Mouse (Mus musculus): ENCODE measurements around the gene Pias4. TPM values are rescaled to one million over a fixed set of nuclear protein-coding genes. Genes with fewer than 3 reads are reported as not detected.
"Not testable (repeated sequence)": the region's sequence is repeated elsewhere in the genome, so short reads cannot be mapped to it uniquely, and the experiment has no call there.

The Pias4 gene
- polyA plus RNA-seq, 1 experiment from 2014 or later, result 27.9 TPM

DNA sequence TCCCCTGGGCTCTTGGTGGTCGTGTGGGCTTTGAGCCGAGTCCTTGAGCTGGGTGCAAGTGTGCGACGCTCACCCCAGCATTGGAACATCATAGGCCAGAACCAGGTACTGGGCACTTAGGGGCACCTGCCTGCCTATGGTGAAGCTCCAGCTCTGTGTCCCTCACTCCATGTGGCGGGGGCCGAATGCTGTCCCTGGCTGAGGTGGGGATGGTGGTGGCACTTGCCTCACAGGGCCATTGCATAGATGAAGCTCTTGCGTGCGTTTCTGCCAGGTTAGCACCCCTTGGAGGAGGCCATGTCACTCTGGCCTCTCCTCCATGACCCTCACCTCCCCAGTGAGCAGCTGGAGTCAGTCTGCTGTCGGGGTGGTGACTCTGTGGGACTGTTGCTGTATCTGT, 19.4 kb upstream of the Pias4 start:
- peaks cover 13% of the 10 kb centered on the region; the same call in 1 of the 2 replicates for H3K36me3 ChIP-seq (ENCODE audit: insufficient read depth, low read length)
- H3K27me3 ChIP-seq (replicated peaks; ENCODE audit: insufficient read depth, low read length), result no peaks in the 10 kb centered on the region
- no peak overlapping the region for H3K4me2 ChIP-seq (replicated peaks; ENCODE audit: low read depth, low read length)
- H3K4me3 ChIP-seq (ENCODE audit: low read depth, low read length), result no peak overlapping the region
- 92% methylated on average over 9 of the region's 9 CpGs for WGBS
- DNase-seq (ENCODE audit: low spot score) (no peak), ATAC-seq (no peak)
- H3K9me3 ChIP-seq (ENCODE audit: low read length), result no peaks in the 10 kb centered on the region
- H3K4me1 ChIP-seq (ENCODE audit: insufficient read depth, low read depth, low read length), result peaks cover 15% of the 10 kb centered on the region; the same call in 1 of the 2 replicates
- no peak overlapping the region for H3K27ac ChIP-seq (ENCODE audit: low read length)
- TF ChIP-seq EP300 (IDR thresholded peaks at IDR 0.05) (no peak), CTCF (IDR thresholded peaks at IDR 0.05) (no peak)
- H3K9ac ChIP-seq (replicated peaks; ENCODE audit: low read depth), result no peak overlapping the region

GRCm38 (mm10) chr10:81184765-81185164, 17.0 kb upstream of the Pias4 start:
- Histone ChIP-seq H3K4me1 (ENCODE audit: insufficient read depth, low read depth, low read length) (peaks cover 7% of the 10 kb centered on the region; the same call in 1 of the 2 replicates), H3K27ac (ENCODE audit: low read length) (peak overlapping the region; percentile 89), H3K4me2 (replicated peaks; ENCODE audit: low read depth, low read length) (no peak overlapping the region), H3K4me3 (ENCODE audit: low read depth, low read length) (no peak overlapping the region), H3K9ac (replicated peaks; ENCODE audit: low read depth) (no peak overlapping the region), H3K36me3 (ENCODE audit: insufficient read depth, low read length) (peaks cover 28% of the 10 kb centered on the region), H3K27me3 (replicated peaks; ENCODE audit: insufficient read depth, low read length) (no peaks in the 10 kb centered on the region), H3K9me3 (ENCODE audit: low read length) (no peaks in the 10 kb centered on the region)
- 8% methylated on average over 4 of the region's 4 CpGs for WGBS
- TF ChIP-seq CTCF (IDR thresholded peaks at IDR 0.05) (no peak), EP300 (IDR thresholded peaks at IDR 0.05) (peak; percentile 78)
- DNase-seq (ENCODE audit: low spot score), result peak; percentile 90
- ATAC-seq, result peak; percentile 45

DNA sequence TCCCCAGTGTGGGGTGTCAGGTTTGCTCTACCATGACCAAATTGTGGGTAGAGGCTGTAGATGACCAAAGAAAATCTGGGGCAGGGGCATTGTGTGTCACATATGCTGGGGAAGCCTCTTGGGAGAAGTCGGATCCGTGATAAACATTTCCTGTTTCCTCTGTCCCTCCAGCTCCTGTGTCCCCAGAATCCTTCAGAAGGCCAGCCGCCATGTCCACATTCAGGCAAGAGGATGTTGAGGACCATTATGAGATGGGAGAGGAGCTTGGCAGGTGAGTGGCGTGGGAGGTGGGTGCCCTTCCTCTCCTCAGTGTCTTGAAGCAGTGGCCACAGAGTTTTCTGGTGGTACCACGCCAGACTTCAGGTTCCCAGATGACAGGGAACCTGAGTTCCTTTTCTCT, 16.1 kb upstream of the Pias4 start, which contains the start of gene 4930442H23Rik:
Gene 4930442H23Rik, minus strand, starts transcription at position 45 of the 400 bp plus-strand sequence.
- peaks cover 34% of the 10 kb centered on the region for H3K36me3 ChIP-seq (ENCODE audit: insufficient read depth, low read length)
- H3K4me1 ChIP-seq (ENCODE audit: insufficient read depth, low read depth, low read length), result peaks cover 7% of the 10 kb centered on the region; the same call in 1 of the 2 replicates
- ATAC-seq (no peak), DNase-seq (ENCODE audit: low spot score) (no peak)
- WGBS, result 62% methylated on average over 5 of the region's 5 CpGs
- TF ChIP-seq CTCF (IDR thresholded peaks at IDR 0.05) (no peak), EP300 (IDR thresholded peaks at IDR 0.05) (no peak)
- peak within 1 kb of the TSS; percentile 61 for H3K4me3 ChIP-seq (ENCODE audit: low read depth, low read length)
- no peaks in the 10 kb centered on the region for H3K27me3 ChIP-seq (replicated peaks; ENCODE audit: insufficient read depth, low read length)
- peak within 1 kb of the TSS; percentile 89 for H3K27ac ChIP-seq (ENCODE audit: low read length)
- H3K9me3 ChIP-seq (ENCODE audit: low read length), result no peaks in the 10 kb centered on the region
- peak within 1 kb of the TSS; percentile 51 for H3K9ac ChIP-seq (replicated peaks; ENCODE audit: low read depth)
- H3K4me2 ChIP-seq (replicated peaks; ENCODE audit: low read depth, low read length), result peak within 1 kb of the TSS; percentile 61

- Histone ChIP-seq H3K27ac (ENCODE audit: low read length) (peak within 1 kb of the TSS; percentile 89), H3K4me3 (ENCODE audit: low read depth, low read length) (peak within 1 kb of the TSS; percentile 61), H3K4me2 (replicated peaks; ENCODE audit: low read depth, low read length) (peak within 1 kb of the TSS; percentile 61), H3K36me3 (ENCODE audit: insufficient read depth, low read length) (peaks cover 42% of the 10 kb centered on the region), H3K9me3 (ENCODE audit: low read length) (no peaks in the 10 kb centered on the region), H3K4me1 (ENCODE audit: insufficient read depth, low read depth, low read length) (peaks cover 7% of the 10 kb centered on the region; the same call in 1 of the 2 replicates), H3K27me3 (replicated peaks; ENCODE audit: insufficient read depth, low read length) (no peaks in the 10 kb centered on the region), H3K9ac (replicated peaks; ENCODE audit: low read depth) (peak within 1 kb of the TSS; percentile 51)
- DNase-seq (ENCODE audit: low spot score) (peak; percentile 100), ATAC-seq (peak; percentile 93)
- TF ChIP-seq CTCF (IDR thresholded peaks at IDR 0.05) (0 out of 2 replicates have a peak, but pooled peaks have one; percentile 11), EP300 (IDR thresholded peaks at IDR 0.05) (peak; percentile 65)
- 5% methylated on average over 53 of the region's 53 CpGs for WGBS
Observed at GRCm38 (mm10) chr10:81182336-81183333, 14.9 kb upstream of the Pias4 start, which contains the start of gene Dapk3. TSS of gene Dapk3 (plus strand) at chr10:81183005.

DNA sequence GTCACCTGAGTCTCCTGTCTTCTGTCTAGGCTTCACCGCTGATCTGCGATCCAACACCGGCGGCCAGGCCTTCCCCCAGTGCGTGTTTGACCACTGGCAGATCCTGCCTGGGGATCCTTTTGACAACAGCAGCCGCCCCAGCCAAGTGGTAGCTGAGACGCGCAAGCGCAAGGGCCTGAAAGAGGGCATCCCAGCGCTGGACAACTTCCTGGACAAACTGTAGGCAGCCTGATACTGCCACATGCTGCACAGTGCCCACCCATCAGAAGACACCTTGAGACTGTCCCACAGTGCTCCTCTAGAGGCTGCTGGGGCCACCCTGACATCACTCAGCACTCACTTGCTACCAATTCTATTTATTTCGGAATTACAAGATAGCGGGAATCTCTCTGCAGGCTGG, 14.1 kb upstream of the Pias4 start:
- H3K27ac ChIP-seq (ENCODE audit: low read length); H3K4me3 ChIP-seq (ENCODE audit: low read depth, low read length); ATAC-seq; H3K9me3 ChIP-seq (ENCODE audit: low read length); H3K4me1 ChIP-seq (ENCODE audit: insufficient read depth, low read depth, low read length); H3K4me2 ChIP-seq (replicated peaks; ENCODE audit: low read depth, low read length); H3K9ac ChIP-seq (replicated peaks; ENCODE audit: low read depth); H3K27me3 ChIP-seq (replicated peaks; ENCODE audit: insufficient read depth, low read length); DNase-seq (ENCODE audit: low spot score): not testable (repeated sequence)
- 71% methylated on average over 12 of the region's 12 CpGs for WGBS
- peaks cover 45% of the 10 kb centered on the region for H3K36me3 ChIP-seq (ENCODE audit: insufficient read depth, low read length)

DNA sequence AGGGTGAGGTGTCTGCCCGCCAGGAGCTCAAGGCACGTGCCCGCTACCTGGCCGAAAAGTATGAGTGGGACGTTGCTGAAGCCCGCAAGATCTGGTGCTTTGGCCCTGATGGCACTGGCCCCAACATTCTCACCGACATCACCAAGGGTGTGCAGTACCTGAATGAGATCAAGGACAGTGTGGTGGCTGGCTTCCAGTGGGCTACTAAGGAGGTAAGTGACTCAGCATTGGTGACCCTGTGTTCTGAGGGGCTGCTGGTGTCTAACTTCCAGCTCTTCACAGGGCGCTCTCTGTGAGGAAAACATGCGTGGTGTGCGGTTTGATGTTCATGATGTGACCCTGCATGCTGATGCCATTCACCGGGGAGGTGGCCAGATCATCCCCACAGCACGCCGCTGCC, 13.2 kb upstream of the Pias4 start:
- Histone ChIP-seq H3K9me3 (ENCODE audit: low read length) (no peaks in the 10 kb centered on the region), H3K36me3 (ENCODE audit: insufficient read depth, low read length) (peaks cover 45% of the 10 kb centered on the region), H3K27ac (ENCODE audit: low read length) (no peak overlapping the region), H3K9ac (replicated peaks; ENCODE audit: low read depth) (no peak overlapping the region), H3K27me3 (replicated peaks; ENCODE audit: insufficient read depth, low read length) (no peaks in the 10 kb centered on the region), H3K4me3 (ENCODE audit: low read depth, low read length) (no peak overlapping the region), H3K4me1 (ENCODE audit: insufficient read depth, low read depth, low read length) (peaks cover 8% of the 10 kb centered on the region; the same call in 1 of the 2 replicates), H3K4me2 (replicated peaks; ENCODE audit: low read depth, low read length) (no peak overlapping the region)
- no peak for TF ChIP-seq CTCF (IDR thresholded peaks at IDR 0.05)
- 89% methylated on average over 13 of the region's 13 CpGs for WGBS
- ATAC-seq (no peak), DNase-seq (ENCODE audit: low spot score) (no peak)

All from lung, postnatal 0 days (tissue).